Mouse (Mus musculus): ENCODE data around the gene Pdcl3. TPM values are rescaled to one million over a fixed set of nuclear protein-coding genes. Genes with fewer than 3 reads are reported as not detected.

Pdcl3 gene
- polyA plus RNA-seq, 1 experiment: 11.3 TPM

DNA sequence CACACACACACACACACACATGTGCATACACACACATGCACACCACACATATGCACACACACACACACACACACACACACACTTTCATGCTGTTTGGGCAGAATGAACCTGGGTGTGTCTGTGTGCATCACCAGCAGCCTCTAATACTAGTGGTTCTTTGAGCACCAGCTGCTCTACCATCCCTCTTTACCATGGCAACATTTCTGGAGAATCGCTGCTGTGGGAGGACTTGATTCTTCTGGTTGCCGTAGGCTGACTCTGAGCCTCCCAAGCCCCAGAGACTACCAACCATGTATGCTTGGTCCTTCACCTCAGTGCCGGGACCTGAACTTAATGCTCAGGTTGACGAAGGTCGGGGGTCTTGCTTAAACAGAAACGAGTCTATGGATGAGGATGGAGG lies 28.4 kb downstream of the Pdcl3 start:
- TF ChIP-seq CTCF (IDR thresholded peaks at IDR 0.05; ENCODE audit: extremely low read depth, insufficient read depth, insufficient read length, insufficient replicate concordance) (no peak), POLR2A (IDR thresholded peaks at IDR 0.05; ENCODE audit: low read depth, low read length) (no peak)
- no peaks in the 10 kb centered on the region for H3K27me3 ChIP-seq (ENCODE audit: control insufficient read depth, insufficient read depth, low read length)
- no peaks in the 10 kb centered on the region for H3K4me1 ChIP-seq (ENCODE audit: control insufficient read depth, insufficient read depth, insufficient read length)
- DNase-seq (ENCODE audit: low read depth in 1 of 2, low spot score in 2 of 2): no peak
- 91% methylated on average over 6 of the region's 6 CpGs for WGBS
- no peak overlapping the region for H3K4me3 ChIP-seq (ENCODE audit: extremely low read depth, insufficient read depth, insufficient read length)
- H3K36me3 ChIP-seq (ENCODE audit: control insufficient read depth, insufficient read depth, low read length): no peaks in the 10 kb centered on the region
- H3K27ac ChIP-seq (ENCODE audit: insufficient read depth, low read length): no peak overlapping the region

DNA sequence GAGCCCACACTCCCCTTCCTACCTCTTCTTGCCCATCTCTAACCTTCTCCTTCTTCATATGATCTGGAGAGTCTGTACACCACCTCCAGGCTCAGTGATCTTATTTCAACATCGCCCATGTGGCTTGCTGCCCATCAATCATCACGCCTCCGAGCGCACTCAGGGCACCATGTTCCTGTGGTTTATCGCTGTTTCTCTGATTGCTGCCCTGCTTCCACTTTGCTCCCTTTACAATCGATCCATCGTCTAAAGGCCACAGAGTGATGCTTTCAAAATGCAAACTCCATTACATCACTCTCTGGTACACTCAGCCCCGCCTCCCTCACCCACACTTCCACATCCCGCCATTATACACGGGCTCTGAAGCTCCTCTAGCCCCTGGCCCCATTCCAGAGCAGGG lies 30.1 kb downstream of the Pdcl3 start:
- 81% methylated on average over 10 of the region's 10 CpGs for WGBS
- Histone ChIP-seq H3K4me3 (ENCODE audit: extremely low read depth, insufficient read depth, insufficient read length) (no peak overlapping the region), H3K27me3 (ENCODE audit: control insufficient read depth, insufficient read depth, low read length) (no peaks in the 10 kb centered on the region), H3K36me3 (ENCODE audit: control insufficient read depth, insufficient read depth, low read length) (no peaks in the 10 kb centered on the region), H3K27ac (ENCODE audit: insufficient read depth, low read length) (no peak overlapping the region), H3K4me1 (ENCODE audit: control insufficient read depth, insufficient read depth, insufficient read length) (no peaks in the 10 kb centered on the region)
- TF ChIP-seq POLR2A (IDR thresholded peaks at IDR 0.05; ENCODE audit: low read depth, low read length) (no peak), CTCF (IDR thresholded peaks at IDR 0.05; ENCODE audit: extremely low read depth, insufficient read depth, insufficient read length, insufficient replicate concordance) (no peak)
- no peak for DNase-seq (ENCODE audit: low read depth in 1 of 2, low spot score in 2 of 2)

DNA sequence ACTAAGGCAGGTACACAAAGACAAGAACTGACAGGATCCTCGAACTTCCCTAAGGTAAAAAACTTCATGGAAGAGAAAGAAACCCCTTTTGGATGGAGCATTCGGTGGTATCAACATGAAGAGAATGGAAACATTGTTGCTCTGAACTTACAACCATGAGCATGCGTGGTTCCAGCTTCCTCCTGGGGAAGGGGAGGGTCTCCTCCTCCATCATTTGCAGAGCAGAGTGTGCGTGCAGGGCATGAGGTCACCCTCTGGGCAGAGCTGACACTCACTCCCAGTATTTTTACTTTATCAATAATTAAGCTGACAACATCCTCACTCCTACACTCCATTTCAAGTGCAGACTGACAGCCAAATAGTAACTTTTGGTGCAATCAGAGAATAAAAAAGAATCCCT lies 32.5 kb downstream of the Pdcl3 start:
- H3K4me1 ChIP-seq (ENCODE audit: control insufficient read depth, insufficient read depth, insufficient read length): no peaks in the 10 kb centered on the region
- 83% methylated on average over 4 of the region's 4 CpGs for WGBS
- TF ChIP-seq CTCF (IDR thresholded peaks at IDR 0.05; ENCODE audit: extremely low read depth, insufficient read depth, insufficient read length, insufficient replicate concordance) (no peak), POLR2A (IDR thresholded peaks at IDR 0.05; ENCODE audit: low read depth, low read length) (no peak)

DNA sequence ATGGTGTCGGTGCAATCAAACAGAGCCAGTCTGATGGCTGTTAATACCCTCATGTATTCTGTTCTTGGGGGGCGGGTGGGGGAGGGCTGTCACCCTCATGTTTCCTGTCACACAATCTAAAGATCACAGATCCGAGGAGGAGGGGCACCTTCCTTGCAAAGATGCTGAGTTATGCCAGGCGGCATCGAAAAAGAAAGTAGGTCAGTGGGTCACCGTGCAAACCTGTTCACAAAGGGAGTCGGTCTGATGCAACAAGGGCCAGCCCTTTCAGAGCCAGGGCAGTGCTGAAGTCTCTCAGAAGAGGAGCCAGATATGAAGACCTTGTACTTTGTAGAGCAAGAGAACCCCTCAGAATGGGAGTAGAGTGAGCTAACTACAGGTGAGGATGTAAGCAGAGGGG lies 39.7 kb downstream of the Pdcl3 start:
- no peak for DNase-seq (ENCODE audit: low read depth in 1 of 2, low spot score in 2 of 2)
- Histone ChIP-seq H3K36me3 (ENCODE audit: control insufficient read depth, insufficient read depth, low read length) (no peaks in the 10 kb centered on the region), H3K4me3 (ENCODE audit: extremely low read depth, insufficient read depth, insufficient read length) (no peak overlapping the region), H3K27ac (ENCODE audit: insufficient read depth, low read length) (no peak overlapping the region), H3K27me3 (ENCODE audit: control insufficient read depth, insufficient read depth, low read length) (no peaks in the 10 kb centered on the region; the same call in 1 of the 2 replicates), H3K4me1 (ENCODE audit: control insufficient read depth, insufficient read depth, insufficient read length) (no peaks in the 10 kb centered on the region)
- no peak for TF ChIP-seq CTCF (IDR thresholded peaks at IDR 0.05; ENCODE audit: extremely low read depth, insufficient read depth, insufficient read length, insufficient replicate concordance)
- TF ChIP-seq POLR2A (IDR thresholded peaks at IDR 0.05; ENCODE audit: low read depth, low read length): no peak
- 7% methylated on average over 7 of the region's 7 CpGs for WGBS

More for the DNA sequence above, 32.5 kb downstream of the Pdcl3 start:
- Histone ChIP-seq H3K36me3 (ENCODE audit: control insufficient read depth, insufficient read depth, low read length) (no peaks in the 10 kb centered on the region), H3K4me3 (ENCODE audit: extremely low read depth, insufficient read depth, insufficient read length) (no peak overlapping the region), H3K27me3 (ENCODE audit: control insufficient read depth, insufficient read depth, low read length) (no peaks in the 10 kb centered on the region), H3K27ac (ENCODE audit: insufficient read depth, low read length) (no peak overlapping the region)
- no peak for DNase-seq (ENCODE audit: low read depth in 1 of 2, low spot score in 2 of 2)

DNA sequence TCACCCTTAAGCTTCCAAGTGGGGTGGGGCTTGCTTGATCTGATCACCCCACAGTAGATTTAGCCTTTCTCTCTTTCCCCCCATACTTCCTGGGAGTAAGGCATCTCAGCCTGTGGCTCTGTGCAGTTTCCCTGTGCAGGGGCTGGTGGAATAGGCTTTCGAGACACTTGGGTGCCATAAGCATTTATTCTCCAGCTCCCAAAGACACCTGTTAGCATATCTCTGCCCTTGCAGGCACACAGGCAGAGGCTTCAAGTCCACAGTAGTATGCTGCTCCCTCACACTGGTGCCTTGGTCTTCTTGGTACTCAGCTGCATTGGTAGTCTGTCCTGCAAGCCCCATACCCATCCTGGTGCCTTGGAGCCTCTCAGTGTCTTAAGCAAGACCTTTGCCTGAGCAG lies 40.4 kb downstream of the Pdcl3 start:
- no peak for DNase-seq (ENCODE audit: low read depth in 1 of 2, low spot score in 2 of 2)
- TF ChIP-seq CTCF (IDR thresholded peaks at IDR 0.05; ENCODE audit: extremely low read depth, insufficient read depth, insufficient read length, insufficient replicate concordance): no peak
- TF ChIP-seq POLR2A (IDR thresholded peaks at IDR 0.05; ENCODE audit: low read depth, low read length): no peak
- no peak overlapping the region for H3K27ac ChIP-seq (ENCODE audit: insufficient read depth, low read length)
- 86% methylated on average over 1 of the region's 1 CpGs for WGBS
- H3K4me3 ChIP-seq (ENCODE audit: extremely low read depth, insufficient read depth, insufficient read length): no peak overlapping the region
- H3K36me3 ChIP-seq (ENCODE audit: control insufficient read depth, insufficient read depth, low read length): no peaks in the 10 kb centered on the region
- no peaks in the 10 kb centered on the region for H3K4me1 ChIP-seq (ENCODE audit: control insufficient read depth, insufficient read depth, insufficient read length)
- H3K27me3 ChIP-seq (ENCODE audit: control insufficient read depth, insufficient read depth, low read length): no peaks in the 10 kb centered on the region; the same call in 1 of the 2 replicates

DNA sequence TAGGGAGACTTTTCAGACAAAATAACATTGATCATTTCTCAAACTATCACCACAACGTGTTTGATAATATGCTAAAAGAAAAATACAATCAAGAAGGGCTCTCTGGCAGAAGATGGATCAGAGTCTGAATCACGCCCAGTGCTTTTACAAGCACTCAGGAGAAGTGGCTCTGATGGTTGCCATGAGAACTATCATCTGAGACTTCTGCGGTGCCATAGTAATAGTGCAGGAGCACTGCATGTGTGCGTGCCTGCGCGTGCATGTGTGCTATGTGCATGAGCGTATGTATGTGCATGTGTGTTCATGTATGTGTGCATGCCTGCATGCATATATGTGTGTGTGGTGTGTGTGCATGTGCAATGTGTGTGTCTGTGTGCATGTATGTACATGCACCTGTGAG lies 43.8 kb downstream of the Pdcl3 start:
- 92% methylated on average over 7 of the region's 7 CpGs for WGBS
- no peaks in the 10 kb centered on the region for H3K36me3 ChIP-seq (ENCODE audit: control insufficient read depth, insufficient read depth, low read length)
- no peak for DNase-seq (ENCODE audit: low read depth in 1 of 2, low spot score in 2 of 2)
- H3K4me1 ChIP-seq (ENCODE audit: control insufficient read depth, insufficient read depth, insufficient read length): no peaks in the 10 kb centered on the region
- H3K27ac ChIP-seq (ENCODE audit: insufficient read depth, low read length): no peak overlapping the region
- H3K27me3 ChIP-seq (ENCODE audit: control insufficient read depth, insufficient read depth, low read length): no peaks in the 10 kb centered on the region; the same call in 1 of the 2 replicates
- H3K4me3 ChIP-seq (ENCODE audit: extremely low read depth, insufficient read depth, insufficient read length): no peak overlapping the region
- TF ChIP-seq POLR2A (IDR thresholded peaks at IDR 0.05; ENCODE audit: low read depth, low read length): no peak
- TF ChIP-seq CTCF (IDR thresholded peaks at IDR 0.05; ENCODE audit: extremely low read depth, insufficient read depth, insufficient read length, insufficient replicate concordance): no peak

DNA sequence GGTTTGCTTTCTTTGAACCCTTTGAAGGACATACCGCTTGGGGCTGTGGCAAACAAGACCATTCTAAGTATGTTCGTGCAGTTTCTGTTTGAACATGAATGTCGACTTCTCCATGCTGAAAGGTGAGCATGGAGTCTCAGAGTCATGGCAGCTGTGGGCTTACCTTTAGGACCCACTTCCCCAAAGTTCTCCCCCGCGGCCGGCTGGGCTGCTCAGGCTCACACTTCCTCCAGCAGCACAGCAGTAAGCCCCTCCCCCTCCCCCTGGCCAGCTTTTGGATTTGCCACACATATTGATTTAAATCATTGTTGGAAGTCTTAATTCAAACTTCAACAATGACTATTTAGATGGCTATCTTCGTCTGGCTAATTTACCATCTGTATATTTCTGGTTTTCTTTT lies 44.7 kb downstream of the Pdcl3 start:
- Histone ChIP-seq H3K27ac (ENCODE audit: insufficient read depth, low read length) (no peak overlapping the region), H3K4me1 (ENCODE audit: control insufficient read depth, insufficient read depth, insufficient read length) (no peaks in the 10 kb centered on the region), H3K36me3 (ENCODE audit: control insufficient read depth, insufficient read depth, low read length) (no peaks in the 10 kb centered on the region), H3K4me3 (ENCODE audit: extremely low read depth, insufficient read depth, insufficient read length) (no peak overlapping the region), H3K27me3 (ENCODE audit: control insufficient read depth, insufficient read depth, low read length) (no peaks in the 10 kb centered on the region; the same call in 1 of the 2 replicates)
- WGBS: 13% methylated on average over 7 of the region's 7 CpGs
- DNase-seq (ENCODE audit: low read depth in 1 of 2, low spot score in 2 of 2): no peak
- TF ChIP-seq CTCF (IDR thresholded peaks at IDR 0.05; ENCODE audit: extremely low read depth, insufficient read depth, insufficient read length, insufficient replicate concordance) (no peak), POLR2A (IDR thresholded peaks at IDR 0.05; ENCODE audit: low read depth, low read length) (no peak)
